Mouse (Mus musculus): ENCODE measurements at regions not wholly inside any gene's neighbourhood (a gene's known extent, or its start where the extent isn't known, plus 50 kb on each side); places are given as distances from the start of the nearest gene placed in this dataset.

DNA sequence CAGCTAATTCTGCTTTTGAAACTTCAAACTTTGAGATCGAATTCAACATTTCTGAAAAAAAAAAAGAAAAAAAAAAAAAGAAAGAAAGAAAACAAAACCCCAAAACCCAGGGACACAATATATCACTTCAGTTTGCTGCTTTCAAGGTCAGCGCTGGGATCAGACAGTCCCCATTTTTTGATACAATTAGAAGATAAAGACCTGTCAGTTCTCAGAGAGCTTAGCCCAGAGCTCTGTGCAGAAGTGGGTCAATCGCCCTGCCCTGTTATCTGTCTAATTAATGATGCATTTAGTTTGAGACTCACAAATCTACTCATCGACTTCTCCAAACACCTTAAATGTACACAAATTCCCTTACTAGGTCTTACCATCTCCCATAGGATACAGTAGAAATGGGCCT lies 249.2 kb downstream of the Ptprc start:
- no peak for DNase-seq

DNA sequence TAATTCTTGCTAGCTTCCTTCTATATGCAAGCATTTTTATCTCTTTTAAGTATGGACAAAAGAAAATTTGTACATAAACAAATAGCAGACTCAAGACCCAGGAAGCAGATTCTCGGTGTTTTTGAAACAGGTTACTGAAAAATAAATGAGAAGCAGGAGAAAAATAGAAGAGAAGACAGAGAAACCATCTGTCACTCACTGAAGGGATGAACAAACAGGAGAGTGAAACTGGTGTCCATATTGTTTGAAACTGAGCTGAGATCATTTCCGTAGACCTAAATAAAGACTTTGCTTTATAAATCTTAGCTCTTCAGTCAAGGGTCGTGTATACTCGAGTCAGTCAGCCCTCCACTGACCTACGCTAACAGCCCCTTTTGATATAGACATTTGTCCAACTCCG lies 251.4 kb downstream of the Ptprc start:
- no peak for DNase-seq

DNA sequence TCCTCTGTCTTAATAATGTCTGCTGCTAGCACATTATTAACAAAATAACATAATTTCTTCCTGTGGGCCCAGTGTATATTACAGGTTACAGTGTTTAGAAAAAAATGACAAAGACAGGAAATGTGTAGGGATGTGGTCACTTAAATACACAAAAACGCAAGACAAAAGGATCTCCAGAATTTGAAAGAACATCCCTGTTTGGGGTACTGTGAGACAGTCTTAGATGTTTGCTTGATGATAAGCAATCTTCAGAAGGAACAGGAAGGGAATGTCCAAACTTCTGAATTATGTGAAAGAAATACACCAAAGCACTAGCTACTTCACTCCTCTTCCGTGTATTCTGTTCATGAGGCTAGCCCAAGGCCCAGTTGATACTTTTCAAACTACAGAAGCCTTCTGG lies 251.8 kb downstream of the Ptprc start:
- no peak for DNase-seq

DNA sequence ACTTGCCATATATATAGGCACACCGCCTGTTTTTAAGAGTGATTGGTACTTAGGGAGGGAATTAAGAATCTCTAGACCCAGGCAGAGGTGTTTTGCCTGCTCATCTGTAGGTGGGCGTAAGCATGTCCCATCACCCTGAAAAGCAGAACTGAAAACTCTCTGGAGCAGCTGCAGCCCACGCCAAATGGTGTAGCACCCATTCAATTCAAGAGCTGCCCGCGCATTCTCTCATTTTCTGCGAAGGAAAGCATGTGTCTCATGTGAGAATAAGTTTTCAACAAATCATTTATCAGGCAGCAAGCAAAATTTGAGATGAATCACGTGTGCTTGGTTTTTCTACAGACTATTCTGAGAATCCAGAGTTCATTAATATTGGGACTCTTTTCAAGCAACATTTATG lies 252.7 kb downstream of the Ptprc start:
- DNase-seq, result no peak

DNA sequence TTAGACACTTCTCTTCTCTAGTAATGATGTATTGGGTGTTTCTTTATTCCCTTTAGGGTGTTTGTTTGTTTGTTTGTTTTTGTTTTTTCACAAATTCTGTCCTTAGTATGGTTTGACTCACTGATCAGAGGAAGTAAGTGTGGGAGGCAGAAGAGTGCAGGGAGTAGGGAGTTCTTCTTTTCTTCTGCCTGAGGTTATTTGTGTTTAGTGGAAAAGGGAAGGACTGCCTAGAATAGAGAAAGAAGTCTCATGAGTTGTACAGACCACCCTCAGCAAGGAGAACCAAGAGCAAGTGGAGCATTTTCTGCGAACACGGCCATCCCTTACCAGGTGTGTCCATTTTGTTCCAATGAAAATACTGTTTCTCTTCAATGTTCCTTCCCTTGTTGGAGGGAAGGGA lies 253.9 kb downstream of the Ptprc start:
- no peak for DNase-seq

DNA sequence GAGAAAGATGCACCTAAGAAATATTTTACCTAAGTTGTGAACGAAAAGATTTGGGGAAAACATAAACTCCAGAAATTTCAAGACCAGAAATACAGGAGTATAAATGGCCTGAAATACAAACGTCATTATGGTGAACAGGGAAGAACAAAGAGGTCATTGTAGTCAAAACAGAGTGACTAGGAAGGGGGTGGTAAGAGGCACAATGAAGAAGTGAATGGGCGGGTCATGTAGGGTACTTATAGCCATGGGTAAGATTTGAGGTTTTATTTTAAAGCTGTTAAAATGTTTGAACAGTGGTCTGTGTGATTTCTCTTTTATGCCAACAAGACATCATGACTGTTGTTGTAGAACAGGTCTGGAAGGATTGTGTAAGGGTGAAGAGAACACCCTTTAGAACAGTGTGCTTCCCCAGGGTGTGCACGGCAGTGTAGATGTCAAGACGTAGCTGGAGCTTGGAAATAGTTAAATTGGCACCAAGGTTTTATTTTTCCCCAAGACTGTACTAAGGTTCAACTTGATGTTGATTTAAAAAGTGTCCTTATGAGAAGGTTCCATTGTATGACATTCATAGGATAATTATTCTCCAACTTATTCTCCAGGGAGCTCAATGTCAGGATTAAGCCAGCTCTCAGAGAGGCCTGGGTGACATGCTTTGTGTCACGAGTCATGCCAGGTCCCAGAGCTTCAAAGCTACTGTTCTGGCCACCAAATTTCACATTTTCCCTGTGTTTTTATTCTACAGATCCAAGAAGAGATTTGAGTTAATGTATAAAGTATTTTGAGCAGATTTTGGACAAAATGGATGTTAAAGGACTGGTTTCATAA lies 255.6 kb downstream of the Ptprc start:
- DNase-seq, result no peak

DNA sequence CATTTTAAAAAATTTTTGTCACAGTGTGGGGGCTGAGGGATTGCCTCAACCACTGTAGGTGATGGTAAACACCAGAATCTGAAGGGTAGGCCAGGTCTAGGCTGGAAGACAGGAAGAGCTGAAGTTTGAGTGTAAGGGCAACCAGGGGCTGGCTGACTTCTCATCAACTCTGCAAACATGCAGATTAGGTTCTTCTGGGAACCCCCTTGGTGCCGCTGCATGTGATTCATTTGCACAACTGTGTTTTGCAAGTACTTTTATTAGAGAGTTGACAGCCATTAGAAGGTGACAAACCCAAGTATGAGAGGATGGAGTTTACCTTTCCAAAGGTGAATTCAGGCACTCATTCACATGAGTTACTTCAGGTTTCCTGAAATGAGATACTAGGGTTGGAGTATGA lies 258.1 kb downstream of the Ptprc start:
- no peak for DNase-seq

DNA sequence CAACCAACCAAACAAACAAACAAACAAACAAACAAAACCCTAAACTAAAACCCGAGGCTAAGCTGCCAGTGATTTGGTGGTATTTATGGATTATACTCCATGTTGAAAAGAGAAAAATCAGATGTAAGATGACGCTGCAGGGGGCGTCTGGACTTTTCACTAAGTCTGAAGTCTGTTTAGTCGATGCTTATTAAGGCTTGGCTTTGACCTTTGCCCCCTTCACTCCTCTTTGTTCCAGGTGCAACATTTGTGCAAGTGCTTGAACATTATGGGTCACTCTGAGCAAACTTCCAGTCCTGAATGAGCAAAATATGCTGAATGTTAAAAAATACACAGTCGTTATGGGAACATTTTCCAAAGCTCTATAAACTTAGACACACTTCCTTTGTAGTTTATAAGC lies 268.6 kb downstream of the Ptprc start:
- no peak for DNase-seq

DNA sequence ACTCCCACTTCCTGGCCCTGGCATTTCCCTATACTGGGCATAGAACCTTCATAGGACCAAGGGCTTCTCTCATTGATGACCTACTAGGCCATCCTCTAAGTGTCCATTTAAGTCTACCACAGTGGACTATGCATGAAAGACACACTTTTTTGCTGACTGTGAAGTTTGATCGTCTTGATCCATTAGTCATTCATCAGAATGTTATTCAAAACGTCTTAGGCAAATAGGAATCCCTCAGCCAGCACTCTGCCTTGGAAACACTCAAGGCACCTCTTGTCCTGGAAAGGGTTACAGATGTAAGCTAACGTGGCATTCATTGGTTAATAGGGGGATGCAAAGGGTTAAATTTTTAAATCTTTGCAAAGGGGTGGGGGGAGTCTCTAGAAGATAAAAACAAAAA lies 269.0 kb downstream of the Ptprc start:
- DNase-seq, result no peak

DNA sequence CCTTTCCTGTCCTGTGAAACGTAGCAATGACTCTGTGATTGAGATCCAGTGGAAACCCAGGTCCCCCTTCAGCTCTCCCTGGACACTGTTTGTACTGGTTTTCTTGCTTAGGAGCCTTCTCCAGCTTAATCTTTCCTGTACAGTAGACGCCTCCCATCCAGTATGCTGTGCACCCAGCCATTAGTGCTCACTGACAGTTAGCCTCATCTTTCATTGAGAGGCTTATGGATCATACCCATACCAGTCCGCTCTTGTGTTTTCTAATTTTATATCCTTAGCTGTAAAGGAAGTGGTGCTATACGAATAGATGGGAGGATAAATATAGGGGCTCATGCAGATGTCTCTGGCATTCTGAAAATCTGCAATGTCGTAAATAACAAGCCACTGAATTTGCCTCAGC lies 269.9 kb downstream of the Ptprc start:
- no peak for DNase-seq

DNA sequence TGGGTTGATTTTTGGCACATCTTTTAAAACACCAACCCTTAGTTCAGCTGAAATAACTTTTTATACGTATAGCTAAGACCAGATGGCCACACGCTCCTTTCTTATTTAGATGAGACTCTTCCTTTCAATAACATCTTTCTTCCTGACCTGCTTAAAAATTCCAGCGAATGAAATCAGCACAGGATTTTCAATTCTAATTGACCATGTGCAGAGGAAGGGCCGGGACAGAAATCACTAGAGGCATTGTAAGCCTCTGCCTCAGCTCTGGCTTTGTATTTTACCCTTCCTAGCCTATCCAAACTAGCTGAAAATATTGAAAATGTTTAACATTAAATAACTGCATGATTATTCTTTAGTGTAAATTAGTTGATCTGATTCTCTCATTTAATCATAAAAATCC lies 272.2 kb downstream of the Ptprc start:
- DNase-seq, result no peak

DNA sequence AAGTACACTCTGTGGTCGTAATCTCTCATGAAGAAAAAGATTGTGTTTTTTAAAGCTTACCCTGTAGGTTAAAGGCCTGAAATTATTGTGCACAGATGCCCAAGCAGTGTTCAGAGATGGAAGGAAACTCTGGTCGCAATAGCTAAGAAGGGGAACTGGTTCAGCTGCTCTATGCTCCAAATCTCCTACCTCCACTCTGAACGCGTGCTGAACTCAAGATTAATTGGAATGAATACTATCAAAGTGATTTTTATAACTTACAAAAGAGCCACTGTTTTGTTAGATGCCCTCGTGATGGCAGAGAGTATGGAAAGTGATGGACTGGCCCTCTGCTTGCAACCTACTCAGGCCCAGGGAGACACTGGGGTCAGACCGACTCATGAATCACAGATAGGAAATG lies 272.6 kb downstream of the Ptprc start:
- DNase-seq, result no peak

DNA sequence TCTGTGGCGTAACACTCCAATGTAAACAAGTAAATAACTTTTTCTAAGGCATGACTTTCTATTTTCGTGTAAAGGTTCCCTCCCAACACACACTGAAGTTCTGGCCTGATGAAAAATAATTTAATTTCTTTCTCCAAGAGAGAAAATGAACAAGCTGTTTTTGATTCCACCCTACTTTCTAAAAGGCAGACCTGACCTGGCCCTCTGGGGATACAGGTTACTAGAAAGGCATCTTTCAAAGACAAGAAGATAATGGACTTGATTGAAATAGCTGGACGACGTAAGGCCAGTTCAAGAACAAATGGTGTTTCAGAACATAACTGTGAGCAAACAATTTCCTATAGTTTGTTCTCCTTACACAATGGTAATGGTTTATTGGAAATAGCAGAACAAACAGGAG lies 273.5 kb downstream of the Ptprc start:
- DNase-seq, result no peak

DNA sequence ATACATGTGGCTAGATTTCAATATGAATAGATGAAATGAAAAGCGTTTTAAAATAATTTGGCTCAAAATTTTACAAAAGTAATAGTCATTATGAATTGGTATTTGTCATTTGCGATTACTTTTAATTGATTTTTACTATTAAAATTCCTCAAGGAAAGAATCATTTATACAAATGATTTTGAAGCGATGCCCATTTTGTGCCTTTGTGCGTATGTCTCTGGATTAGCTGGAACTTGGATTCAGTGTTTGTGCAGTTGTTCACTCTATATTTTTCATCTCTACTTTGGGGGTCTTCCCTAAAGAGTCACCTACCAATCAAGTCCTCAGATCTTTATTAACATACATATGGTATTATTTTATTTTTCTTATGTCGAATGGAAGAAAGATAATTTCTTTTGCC lies 274.3 kb downstream of the Ptprc start:
- no peak for DNase-seq

DNA sequence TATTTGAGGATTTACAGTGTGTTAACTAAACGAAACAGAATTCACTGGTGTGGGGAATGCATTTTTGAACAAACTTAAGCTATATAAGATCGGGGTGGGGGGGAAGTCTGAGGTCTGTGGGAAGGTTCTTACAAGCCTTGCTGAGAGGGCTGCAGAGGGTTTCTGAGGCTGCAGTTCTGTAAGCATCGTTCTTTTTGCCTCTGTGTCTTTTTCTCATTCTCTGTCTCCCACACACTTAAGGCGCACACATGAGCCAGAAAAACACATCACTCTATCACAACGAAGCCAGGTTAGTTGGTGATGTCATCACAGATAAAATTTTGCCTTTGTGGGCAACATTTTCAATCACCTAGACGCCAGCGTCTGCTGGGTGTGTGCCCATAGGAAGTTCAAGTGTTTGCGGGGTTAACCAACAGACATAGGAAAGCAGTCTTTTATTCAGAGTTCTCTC lies 274.9 kb downstream of the Ptprc start:
- DNase-seq, result no peak

DNA sequence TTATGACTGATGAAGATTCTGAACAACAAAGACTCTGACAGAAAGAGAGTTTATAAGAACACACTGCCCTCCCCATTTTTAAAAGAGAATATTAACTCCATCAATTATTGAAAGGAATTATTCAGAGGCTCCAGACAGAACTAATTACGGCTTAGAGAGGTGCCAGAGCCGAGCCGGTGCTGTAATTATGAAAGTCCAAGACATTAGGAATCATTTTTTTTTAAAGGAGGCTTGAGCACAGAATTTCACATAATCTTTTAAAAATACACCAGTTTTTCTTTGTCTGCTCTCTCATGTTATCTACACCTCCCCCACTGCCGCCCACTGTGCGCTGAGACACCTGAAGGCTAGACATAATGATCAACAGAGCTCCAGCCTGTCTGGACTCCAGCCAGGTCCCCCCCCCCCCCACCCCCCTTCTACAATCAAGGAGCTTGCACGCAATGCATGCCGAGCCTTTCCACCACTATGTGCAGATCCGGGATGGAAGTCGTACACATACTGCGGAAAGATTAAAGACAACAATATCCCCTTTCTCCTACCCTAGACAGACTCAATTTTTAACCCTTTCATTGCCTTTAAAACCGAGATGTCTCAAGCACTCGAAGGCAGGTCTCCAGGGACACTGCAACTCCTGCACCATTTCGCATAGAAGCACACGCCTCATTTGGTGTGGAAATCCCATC lies 275.4 kb downstream of the Ptprc start:
- peak; percentile 68 for DNase-seq

DNA sequence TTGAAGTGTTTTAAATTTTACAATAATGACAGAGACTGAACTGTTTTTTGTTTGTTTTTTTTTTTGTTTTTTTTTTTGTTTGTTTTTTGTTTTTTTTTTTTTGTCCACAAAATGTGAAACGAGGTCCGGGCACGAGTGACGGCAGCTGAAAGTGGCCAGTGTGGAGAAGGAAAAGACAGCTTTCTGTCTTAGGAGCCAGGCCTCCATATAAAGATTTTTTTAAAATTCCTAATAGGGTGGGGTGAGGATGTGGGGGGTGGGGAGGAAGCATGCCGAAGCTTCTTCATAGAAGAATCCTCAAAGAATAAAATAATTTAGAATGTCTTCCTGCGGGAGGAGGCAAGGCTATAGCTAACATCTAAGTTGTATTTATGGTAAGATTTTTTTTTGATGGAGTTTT lies 276.2 kb downstream of the Ptprc start:
- DNase-seq, result no peak

DNA sequence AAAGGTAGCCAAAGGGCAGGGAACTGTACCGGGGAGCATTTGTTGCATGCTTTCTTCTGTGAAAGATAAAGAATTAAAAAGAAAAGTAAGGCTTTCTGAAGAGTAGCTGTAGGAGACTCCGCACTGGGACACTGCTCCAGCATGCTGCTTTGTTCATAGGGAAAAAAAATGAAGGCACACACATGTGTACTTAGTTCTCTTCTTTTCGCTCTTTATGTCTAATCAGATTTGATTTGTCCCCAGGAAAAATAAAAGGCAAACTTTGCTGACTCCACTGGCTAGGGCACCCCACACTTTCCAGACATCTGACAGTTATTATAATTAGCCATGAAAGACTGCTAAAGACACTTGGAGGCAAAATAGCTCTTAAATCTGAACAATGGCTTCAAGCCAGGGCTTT lies 276.6 kb downstream of the Ptprc start:
- no peak for DNase-seq

DNA sequence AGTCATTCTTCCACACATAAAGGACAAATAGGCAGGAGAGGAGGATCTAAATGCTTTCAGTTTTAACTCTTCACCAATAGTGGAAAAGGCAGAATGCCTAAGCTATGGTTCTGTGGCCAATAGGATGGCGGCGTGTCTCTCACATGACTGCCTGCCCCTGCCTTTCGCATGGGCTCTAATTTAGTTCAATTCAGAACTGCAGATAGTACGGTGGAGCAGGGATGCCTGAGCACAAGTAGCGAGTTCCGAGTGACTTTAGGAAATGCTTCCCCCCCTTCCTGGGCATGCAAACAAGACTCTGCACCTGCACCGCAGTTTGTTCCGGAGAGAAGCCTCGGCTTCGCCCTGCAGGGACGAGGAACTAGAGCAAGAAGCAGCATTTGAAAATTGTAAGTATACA lies 277.1 kb downstream of the Ptprc start:
- peak; percentile 81 for DNase-seq

DNA sequence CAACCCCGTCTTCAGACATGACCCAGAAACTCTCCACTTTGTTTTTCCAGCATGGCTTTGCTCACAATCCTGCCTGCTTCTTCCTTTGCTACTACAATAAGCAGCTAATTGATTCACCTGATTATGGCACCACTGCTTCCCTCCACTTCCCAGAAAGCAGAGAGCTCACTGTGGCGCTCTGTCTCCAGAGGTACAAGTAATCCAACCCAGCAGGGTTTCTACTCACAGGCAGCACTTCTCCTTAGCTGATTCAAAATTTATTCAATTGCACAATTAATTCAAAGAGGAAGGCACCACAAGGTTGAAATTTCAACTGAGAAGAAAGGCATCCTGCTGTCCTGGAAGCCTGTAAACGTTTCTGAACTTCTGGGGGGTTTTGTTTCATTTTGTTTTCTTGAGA lies 293.9 kb downstream of the Ptprc start:
- no peak for DNase-seq

DNA sequence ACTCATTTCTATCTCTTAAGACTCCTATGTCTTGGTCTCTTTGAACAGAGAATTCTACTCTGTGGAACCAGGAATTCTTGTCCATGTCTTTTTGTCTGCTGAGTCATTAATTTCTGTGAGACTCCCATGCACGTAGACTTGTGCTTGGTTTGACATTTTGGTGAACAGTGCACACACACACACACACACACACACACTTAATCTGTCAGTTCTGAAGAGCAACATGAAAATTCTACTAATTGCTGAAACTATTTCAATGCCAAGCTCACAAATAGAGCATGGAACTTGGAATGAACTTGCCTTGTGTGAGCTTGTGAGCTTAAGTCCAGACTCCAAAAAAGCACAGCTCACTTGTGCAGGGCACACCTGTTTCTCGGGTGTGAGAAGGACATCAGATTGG lies 301.1 kb downstream of the Ptprc start:
- DNase-seq, result no peak

DNA sequence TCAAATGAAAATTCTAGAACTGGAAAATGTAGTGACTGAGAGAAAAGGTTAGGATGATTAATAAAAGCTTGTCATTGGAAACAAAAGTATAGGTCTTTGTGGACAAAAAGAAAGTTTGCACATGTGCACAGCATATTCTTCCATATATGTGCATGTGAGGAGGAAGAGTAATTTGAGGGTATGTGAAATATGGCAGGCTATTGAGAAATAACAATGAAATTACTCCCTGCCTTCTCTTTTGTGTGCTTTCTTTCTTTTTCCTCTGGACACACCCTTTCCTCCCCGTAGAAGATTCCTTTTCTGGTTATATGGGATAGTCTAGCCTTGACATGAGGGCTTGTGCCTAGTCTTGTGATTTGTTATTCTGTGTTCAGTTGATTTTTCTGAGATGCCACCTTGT lies 301.9 kb downstream of the Ptprc start:
- DNase-seq, result no peak

DNA sequence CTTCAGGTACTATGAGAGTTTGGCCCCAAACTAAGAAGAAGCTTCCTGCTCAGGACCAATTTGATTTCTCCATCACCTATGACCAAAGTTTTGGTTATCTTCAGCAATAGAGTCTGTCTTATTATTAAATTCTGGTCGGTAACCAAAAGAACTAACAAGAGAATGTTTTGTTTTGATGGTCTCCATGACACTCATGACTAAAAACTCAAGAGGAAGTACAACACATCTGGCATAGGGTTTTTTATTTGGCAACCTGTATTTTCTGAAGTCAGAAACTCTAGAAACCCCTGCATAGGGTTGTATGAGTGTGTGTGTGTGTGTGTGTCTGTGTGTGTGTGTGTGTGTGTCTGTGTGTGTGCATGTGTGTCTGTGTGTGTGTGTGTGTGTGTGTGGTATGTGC lies 310.5 kb downstream of the Ptprc start:
- DNase-seq, result no peak

DNA sequence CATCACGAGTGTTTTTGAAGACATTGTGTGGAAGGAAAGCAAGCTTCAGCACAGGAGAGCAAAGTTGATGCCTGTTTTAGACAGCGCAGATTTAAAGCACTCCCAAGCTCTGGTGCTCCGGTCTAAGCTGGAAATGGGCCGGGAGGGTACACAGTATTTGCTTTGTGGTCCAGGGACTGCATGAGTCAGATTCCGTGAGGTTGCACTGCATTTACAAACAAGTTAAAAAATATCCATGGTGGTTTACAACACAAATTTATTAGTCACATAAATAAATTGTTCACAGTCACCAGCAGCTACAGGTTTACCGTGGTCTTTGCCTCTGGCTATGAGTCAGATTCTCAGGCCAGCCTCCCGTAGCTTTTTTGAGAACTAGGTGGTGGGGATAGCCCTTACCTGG lies 312.0 kb downstream of the Ptprc start:
- no peak for DNase-seq

DNA sequence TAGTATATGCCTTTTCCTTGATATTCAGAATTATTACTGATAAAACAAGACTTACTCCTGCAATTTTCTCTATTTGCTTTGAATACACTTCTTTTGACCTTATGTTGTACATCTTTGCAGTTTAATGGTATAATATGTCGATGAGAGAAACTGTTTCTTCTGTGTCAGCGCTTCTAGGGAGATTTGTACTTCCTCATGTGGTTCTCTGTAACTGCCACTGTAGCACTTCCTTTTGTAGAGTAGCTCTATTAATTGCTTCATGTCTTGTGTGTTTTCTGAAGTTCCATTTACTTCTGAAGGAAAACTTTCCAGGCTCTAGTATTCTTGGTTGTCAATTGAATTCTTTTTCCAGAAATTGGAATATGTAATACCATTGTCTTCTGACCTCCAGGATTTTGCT lies 323.2 kb downstream of the Ptprc start:
- no peak for DNase-seq
